Mouse (Mus musculus): ENCODE results near the gene R3hdm4. TPM values are rescaled to one million over a fixed set of nuclear protein-coding genes. Genes with fewer than 3 reads are reported as not detected.
"Not testable (repeated sequence)": the region's sequence is repeated elsewhere in the genome, so short reads cannot be mapped to it uniquely, and the experiment has no call there.

The R3hdm4 gene
- polyA plus RNA-seq (2015; fragmentation: Nextera tagmentation; extraction: Ambion mirVana), result 243 and 256 TPM in 2 replicates

DNA sequence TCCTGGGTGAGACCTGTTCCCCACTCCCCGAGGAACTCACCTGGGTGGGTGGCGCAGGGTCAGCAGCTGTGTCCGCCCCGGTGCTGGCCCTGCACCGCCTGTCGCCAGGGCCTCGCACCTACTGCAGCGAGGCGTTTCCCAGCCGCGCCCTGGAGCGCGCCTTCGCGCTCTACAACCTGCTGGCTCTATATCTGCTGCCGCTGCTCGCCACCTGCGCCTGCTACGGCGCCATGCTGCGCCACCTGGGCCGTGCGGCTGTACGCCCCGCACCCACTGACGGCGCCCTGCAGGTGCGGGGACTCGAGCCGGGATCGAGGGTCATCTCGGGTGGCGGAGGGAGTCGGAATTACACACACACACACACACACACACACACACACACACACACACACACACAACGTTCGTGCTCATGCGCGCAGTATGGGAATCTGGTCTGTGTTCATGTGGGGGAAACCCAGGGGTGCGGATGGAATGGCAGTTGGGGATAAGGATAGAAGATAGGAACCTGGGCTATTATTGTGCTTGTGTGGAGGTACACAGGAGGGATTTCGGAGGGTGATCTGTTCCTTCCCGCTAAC, at the start of gene R3hdm4:
Gene R3hdm4, minus strand, starts transcription at position 251 of the 578 bp plus-strand sequence.
- 4% methylated on average over 41 of the region's 41 CpGs for WGBS
- no peak for ATAC-seq (ENCODE audit: low FRiP score)
- Histone ChIP-seq H3K9me3 (no peaks in the 10 kb centered on the region), H3K4me3 (peak within 1 kb of the TSS; percentile 30), H3K4me2 (peak within 1 kb of the TSS; percentile 50), H3K36me3 (no peaks in the 10 kb centered on the region), H3K9ac (peak within 1 kb of the TSS; percentile 58), H3K4me1 (replicated peaks) (peaks cover 51% of the 10 kb centered on the region), H3K27ac (no peak within 1 kb of the TSS), H3K27me3 (peaks cover 75% of the 10 kb centered on the region)

DNA sequence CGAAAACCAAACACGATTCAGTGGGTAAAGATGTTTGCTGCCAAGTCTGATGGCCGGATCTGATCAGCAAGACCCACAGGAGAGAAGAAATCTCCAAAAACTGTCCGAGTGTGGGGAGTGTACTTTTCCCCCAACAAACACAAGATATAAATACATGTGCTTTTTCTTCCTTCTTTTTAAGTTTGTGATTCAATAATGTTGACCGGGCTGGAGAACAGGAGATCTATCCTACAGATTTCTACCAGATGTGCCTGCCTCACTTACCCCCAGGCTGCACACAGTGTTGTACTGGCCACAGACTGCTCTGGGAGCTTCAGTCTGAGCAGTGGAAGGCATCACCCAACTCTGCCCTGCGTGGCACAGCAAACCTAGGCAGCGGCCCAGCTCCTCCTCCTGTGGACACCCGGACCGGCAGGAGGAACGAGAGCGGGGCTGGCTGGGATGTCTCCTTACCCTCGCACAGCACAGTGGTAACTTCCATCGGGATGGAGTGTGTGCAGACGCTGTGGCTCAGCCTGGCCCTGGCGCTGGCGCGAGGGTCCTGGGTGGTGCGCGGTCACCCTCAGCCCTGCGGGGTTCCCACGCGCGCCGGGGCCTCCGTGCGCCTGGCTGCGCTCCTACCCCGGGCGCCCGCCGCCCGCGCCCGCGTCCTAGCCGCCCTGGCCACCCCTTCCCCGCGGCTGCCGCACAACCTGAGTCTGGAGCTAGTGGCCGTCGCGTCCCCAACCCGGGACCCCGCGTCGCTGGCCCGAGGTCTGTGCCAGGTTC, 49.6 kb upstream of the R3hdm4 start, which contains the start of gene Grin3b:
Gene Grin3b, plus strand, starts transcription at position 301 of the 768 bp plus-strand sequence.
- WGBS, result 8% methylated on average over 47 of the region's 47 CpGs
- Histone ChIP-seq H3K27me3 (peaks cover 57% of the 10 kb centered on the region), H3K4me3 (peak within 1 kb of the TSS; percentile 37)

DNA sequence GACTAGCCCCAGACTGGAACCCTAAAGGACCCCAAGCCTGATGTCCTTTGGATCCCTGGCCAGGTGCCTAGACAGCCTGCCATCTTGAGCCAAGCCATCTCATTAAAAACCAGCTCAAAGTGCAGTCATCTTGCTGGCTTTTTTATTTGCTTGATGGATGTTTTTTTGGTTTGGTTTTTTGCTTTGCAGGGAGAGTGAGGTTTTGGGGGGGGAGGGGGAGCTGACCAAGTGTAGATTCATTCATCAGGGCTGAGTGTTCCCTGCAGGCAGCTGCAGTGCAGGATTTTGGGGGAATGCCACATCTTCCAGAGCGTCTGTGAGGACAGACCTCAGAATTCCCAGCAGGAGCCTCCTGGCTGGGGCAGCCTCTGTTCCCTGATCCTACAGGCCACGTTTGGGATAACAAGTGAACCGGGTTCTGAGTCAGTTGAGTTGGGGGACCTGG, 48.1 kb upstream of the R3hdm4 start:
- H3K9me3 ChIP-seq, result no peaks in the 10 kb centered on the region
- H3K36me3 ChIP-seq, result peaks cover 50% of the 10 kb centered on the region
- H3K4me3 ChIP-seq, result no peak overlapping the region
- whole genome bisulfite sequencing, result 12% methylated on average over 3 of the region's 3 CpGs
- no peak overlapping the region for H3K27ac ChIP-seq
- no peak overlapping the region for H3K9ac ChIP-seq
- peaks cover 57% of the 10 kb centered on the region for H3K27me3 ChIP-seq
- H3K4me2 ChIP-seq, result no peak overlapping the region
- H3K4me1 ChIP-seq (replicated peaks), result peaks cover 10% of the 10 kb centered on the region
- no peak for ATAC-seq (ENCODE audit: low FRiP score)

More for the DNA sequence above, 49.6 kb upstream of the R3hdm4 start, which contains the start of gene Grin3b:
- peak within 1 kb of the TSS; percentile 62 for H3K4me2 ChIP-seq
- peaks cover 50% of the 10 kb centered on the region for H3K36me3 ChIP-seq
- no peaks in the 10 kb centered on the region for H3K9me3 ChIP-seq
- ATAC-seq (ENCODE audit: low FRiP score), result no peak
- H3K4me1 ChIP-seq (replicated peaks), result peaks cover 10% of the 10 kb centered on the region
- H3K9ac ChIP-seq, result peak within 1 kb of the TSS; percentile 67
- no peak within 1 kb of the TSS for H3K27ac ChIP-seq

DNA sequence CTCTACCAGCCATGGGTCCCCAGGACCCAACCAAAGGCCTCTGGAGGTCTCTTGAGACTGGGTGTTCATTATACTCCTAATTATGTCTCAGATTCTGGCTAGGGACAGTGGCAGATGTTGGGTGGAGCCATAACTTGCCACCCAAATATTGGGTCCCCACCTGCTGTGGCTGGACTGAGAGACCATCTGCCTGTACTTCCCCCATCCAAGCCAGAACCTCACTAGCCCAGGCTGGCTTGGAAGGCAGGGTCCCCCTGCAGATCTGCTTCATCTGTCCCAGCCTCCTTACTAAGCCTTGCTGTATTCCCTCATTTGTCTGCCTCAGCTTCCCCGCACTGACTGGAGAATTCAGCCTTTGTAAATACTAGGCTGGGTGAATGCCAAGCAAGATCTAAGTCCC, 47.2 kb upstream of the R3hdm4 start:
- Histone ChIP-seq H3K27me3 (peaks cover 52% of the 10 kb centered on the region), H3K27ac (no peak overlapping the region), H3K36me3 (peaks cover 53% of the 10 kb centered on the region), H3K9me3 (no peaks in the 10 kb centered on the region), H3K9ac (no peak overlapping the region), H3K4me1 (replicated peaks) (peaks cover 10% of the 10 kb centered on the region), H3K4me3 (no peak overlapping the region), H3K4me2 (no peak overlapping the region)
- no peak for ATAC-seq (ENCODE audit: low FRiP score)
- 86% methylated on average over 1 of the region's 1 CpGs for WGBS

DNA sequence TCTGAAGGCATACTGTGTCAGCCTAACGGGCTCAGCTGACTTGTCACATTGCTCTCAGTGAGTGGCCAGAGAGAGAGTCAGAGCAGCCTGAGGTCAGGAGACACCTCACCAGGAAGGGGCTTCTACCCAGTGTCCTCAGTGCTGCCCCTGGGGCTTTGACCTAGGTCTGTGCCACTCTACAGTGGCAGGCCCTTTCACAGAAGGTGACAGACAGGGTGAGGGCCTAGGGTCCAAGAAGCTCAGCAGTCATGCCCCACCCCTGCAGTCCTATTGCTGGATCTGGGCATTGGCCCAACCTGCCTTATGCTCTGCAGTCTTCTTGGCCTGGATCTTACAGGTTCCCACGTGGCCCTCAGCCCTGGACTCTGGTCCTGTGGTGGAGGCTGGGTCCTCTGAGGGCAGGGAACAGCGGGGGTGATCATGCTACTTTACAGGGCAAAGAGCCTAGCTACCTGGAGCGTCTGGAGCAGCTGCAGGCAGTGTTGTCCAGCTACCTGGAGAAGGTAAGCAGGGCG, 45.9 kb upstream of the R3hdm4 start:
- 99% methylated on average over 5 of the region's 5 CpGs for WGBS
- Histone ChIP-seq H3K9ac (peak overlapping the region; percentile 13; the same call in 1 of the 2 replicates), H3K4me2 (no peak overlapping the region), H3K9me3 (no peaks in the 10 kb centered on the region), H3K36me3 (peaks cover 64% of the 10 kb centered on the region), H3K27ac (no peak overlapping the region), H3K27me3 (peaks cover 40% of the 10 kb centered on the region), H3K4me1 (replicated peaks) (peaks cover 10% of the 10 kb centered on the region), H3K4me3 (no peak overlapping the region)
- no peak for ATAC-seq (ENCODE audit: low FRiP score)

DNA sequence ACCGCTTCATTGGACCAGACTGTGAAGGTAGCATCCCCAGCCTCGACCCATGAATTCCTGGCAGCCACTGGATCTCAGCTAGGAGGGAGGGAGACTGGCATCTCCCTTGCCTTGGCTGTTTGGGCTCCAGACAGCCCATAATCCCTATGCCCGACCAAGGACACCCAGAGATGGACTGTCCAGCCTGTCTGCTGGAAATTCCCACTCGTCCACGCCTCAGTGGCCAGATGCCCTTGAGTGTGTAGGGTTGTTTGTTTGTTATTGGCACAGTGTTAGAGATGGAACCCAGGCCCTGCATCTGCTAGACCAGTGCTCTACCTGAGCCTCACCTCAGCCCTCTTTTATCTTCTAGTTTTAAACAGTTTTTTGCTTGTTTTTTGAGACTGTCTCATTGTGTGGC, 44.3 kb upstream of the R3hdm4 start:
- ATAC-seq (ENCODE audit: low FRiP score), result no peak
- WGBS, result 89% methylated on average over 5 of the region's 5 CpGs
- peak overlapping the region; percentile 29; the same call in 1 of the 2 replicates for H3K9ac ChIP-seq
- H3K4me3 ChIP-seq, result no peak overlapping the region
- H3K9me3 ChIP-seq, result no peaks in the 10 kb centered on the region
- no peak overlapping the region for H3K4me2 ChIP-seq
- no peak overlapping the region for H3K27ac ChIP-seq
- H3K27me3 ChIP-seq, result peaks cover 23% of the 10 kb centered on the region
- H3K4me1 ChIP-seq (replicated peaks), result peaks cover 10% of the 10 kb centered on the region
- H3K36me3 ChIP-seq, result peaks cover 68% of the 10 kb centered on the region

DNA sequence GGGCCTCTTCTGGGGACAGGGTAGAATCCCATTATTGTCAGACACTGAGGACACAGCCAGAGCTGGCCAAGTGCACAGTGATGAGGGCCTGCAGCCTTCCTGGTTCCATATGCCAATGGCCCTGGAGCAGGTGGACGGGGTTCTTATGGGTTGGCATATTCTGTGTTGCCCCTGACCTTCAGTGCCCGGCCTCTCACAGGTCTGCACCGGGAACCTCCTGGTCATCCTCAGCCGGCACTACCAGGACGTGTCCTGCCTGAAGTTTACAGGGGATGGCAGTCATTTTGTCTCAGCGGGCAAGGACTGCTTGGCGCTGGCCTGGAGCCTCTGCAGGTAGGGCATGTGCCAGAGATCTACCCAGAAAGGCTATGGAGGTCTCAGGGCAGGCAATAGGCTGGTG, 43.7 kb upstream of the R3hdm4 start:
- H3K4me2 ChIP-seq, result no peak overlapping the region
- H3K9ac ChIP-seq, result no peak overlapping the region; the same call in 1 of the 2 replicates
- WGBS, result 95% methylated on average over 7 of the region's 7 CpGs
- H3K9me3 ChIP-seq, result no peaks in the 10 kb centered on the region
- peaks cover 17% of the 10 kb centered on the region for H3K27me3 ChIP-seq
- H3K27ac ChIP-seq, result no peak overlapping the region
- H3K4me3 ChIP-seq, result no peak overlapping the region
- peaks cover 10% of the 10 kb centered on the region for H3K4me1 ChIP-seq (replicated peaks)
- no peak for ATAC-seq (ENCODE audit: low FRiP score)
- H3K36me3 ChIP-seq, result peaks cover 68% of the 10 kb centered on the region

DNA sequence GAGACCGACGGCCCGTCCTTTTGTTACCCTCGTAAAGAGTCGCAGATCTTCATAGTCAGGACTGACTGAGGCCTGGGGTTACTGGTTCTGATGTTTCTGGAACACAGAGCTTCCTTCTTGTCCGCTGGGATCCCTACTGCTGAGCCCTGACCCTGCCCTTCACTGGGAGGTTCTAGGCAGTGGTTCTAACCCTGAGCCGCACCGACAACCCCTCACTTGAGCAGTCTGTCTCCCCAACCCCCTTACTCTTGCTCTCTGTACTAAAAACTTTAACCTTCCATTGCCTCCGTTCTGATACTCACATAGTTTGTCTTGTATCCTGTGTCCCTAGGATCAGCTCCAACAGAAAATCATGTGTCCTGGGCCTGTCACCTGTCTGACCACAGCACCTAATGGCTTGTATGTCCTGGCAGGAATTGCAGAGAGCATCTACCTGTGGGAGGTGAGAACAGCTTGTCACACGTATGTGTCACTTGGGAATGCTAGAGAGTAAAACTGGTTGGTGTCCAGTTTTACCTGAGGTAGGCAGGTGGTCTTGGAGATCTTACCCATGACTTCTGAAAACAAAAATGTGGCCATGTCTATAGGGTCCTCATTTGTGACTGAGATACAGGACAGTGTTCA, 39.8 kb upstream of the R3hdm4 start:
- H3K4me1 ChIP-seq (replicated peaks), result peaks cover 13% of the 10 kb centered on the region
- H3K4me2 ChIP-seq, result peak overlapping the region; percentile 92
- no peak for ATAC-seq (ENCODE audit: low FRiP score)
- peak overlapping the region; percentile 91 for H3K9ac ChIP-seq
- 0 out of 2 replicates have a peak, but pooled peaks cover 7% of the 10 kb centered on the region for H3K27me3 ChIP-seq
- 18% methylated on average over 10 of the region's 10 CpGs for WGBS
- H3K36me3 ChIP-seq, result peaks cover 41% of the 10 kb centered on the region
- H3K27ac ChIP-seq, result peak overlapping the region; percentile 81; the same call in 1 of the 2 replicates
- peak overlapping the region; percentile 95 for H3K4me3 ChIP-seq
- H3K9me3 ChIP-seq, result no peaks in the 10 kb centered on the region

DNA sequence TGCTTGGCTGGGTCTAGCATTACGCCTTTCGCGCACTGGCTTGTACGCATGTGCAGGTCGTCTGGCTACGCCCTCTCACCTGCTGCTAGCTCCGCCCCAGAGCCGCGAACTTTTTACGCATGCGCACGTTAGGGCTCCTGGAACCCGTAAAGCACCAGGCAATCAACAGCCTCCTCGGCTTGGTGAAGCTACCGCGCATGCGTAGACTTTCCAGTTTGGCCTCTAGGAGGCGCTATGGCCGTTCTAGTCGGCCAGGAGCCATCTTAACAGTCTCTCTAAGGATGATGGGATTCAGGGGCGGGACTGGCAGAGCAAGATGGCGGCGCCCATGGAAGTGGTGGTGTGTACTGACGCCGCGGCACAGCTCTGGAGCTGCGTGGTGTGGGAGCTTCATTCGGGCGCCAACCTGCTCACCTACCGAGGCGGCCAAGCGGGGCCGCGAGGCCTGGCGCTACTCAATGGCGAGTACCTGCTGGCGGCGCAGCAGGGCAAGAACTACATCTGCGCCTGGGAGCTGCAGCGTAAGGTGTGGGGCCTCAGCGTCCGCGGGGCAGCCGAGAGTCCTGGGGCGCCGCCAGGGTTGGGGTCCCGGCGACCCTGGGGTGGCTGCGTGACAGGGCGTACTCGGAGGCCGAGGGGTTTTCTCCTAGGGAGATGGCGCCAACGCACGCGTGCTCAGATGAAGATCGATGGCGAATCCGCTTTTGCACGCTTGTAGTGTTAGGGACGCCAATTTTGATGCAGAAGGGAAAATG, 39.0 kb upstream of the R3hdm4 start, which contains the start of gene Wdr18:
Gene Wdr18, plus strand, starts transcription at position 306 of the 755 bp plus-strand sequence.
- H3K27me3 ChIP-seq, result 0 out of 2 replicates have a peak, but pooled peaks cover 9% of the 10 kb centered on the region
- peak; percentile 98 for ATAC-seq (ENCODE audit: low FRiP score)
- under 1% methylated on average over 61 of the region's 61 CpGs for WGBS

DNA sequence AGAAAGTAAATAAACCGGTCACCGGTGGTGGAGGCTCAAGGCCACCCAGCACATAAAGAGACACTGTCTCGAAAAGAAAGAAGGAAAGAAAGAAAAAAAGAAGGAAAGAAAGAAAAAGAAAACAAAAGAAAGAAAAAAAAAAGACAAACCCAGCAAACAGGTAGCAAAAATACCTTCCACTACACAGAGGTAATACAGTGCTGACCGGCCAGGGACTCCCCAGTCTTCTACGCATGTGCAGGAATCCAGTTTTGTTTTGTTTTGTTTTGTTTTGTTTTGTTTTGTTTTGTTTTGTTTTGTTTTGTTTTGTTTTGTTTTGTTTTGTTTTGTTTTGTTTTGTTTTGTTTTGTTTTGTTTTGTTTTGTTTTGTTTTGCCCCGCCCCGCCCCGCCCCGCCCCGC, 38.4 kb upstream of the R3hdm4 start:
- Histone ChIP-seq H3K36me3 (peaks cover 28% of the 10 kb centered on the region), H3K4me2 (peak overlapping the region; percentile 4; the same call in 1 of the 2 replicates), H3K4me1 (replicated peaks) (peaks cover 13% of the 10 kb centered on the region)
- H3K27me3 ChIP-seq; H3K4me3 ChIP-seq; H3K9me3 ChIP-seq; H3K27ac ChIP-seq; ATAC-seq (ENCODE audit: low FRiP score); H3K9ac ChIP-seq: not testable (repeated sequence)
- 69% methylated on average over 5 of the region's 10 CpGs for WGBS

More for the DNA sequence above, 39.0 kb upstream of the R3hdm4 start, which contains the start of gene Wdr18:
- Histone ChIP-seq H3K4me3 (peak within 1 kb of the TSS; percentile 95), H3K9me3 (no peaks in the 10 kb centered on the region), H3K9ac (peak within 1 kb of the TSS; percentile 91), H3K27ac (peak within 1 kb of the TSS; percentile 81), H3K36me3 (peaks cover 34% of the 10 kb centered on the region), H3K4me2 (peak within 1 kb of the TSS; percentile 92), H3K4me1 (replicated peaks) (peaks cover 13% of the 10 kb centered on the region)

DNA sequence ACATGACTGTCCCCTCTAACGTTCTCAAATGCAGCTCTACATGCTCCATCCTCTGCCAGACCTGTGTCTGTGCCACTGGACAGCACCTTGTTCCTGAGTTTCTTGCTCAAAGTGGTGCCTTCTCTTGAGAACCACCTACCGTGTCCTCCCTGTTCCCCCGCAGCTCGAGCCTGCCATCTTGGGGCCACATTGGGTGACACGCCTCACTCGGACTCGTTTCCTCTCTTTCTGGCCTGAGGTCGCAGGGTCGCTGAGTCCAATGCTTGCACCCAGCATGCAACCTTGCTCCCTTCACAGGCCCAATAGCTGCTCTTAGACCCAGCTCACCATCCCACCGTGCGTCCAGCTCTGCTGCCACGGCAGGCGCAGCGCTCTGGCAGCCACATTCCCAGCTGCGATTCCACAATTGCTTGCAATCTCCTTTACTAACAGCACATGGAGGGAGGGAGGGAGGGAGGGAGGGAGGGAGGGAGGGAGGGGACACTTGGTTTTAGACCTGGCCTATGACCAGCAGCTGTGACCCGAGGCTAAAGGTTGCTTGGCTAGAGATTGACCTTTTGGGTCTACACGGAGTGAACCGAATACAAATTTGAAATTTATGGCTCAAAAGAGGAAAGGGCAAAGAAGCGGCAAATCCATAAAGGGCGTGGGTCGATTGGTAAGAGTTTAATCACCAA, 37.3 kb upstream of the R3hdm4 start:
- H3K9me3 ChIP-seq, result no peaks in the 10 kb centered on the region
- H3K9ac ChIP-seq, result peak overlapping the region; percentile 39; the same call in 1 of the 2 replicates
- H3K4me1 ChIP-seq (replicated peaks), result peaks cover 13% of the 10 kb centered on the region
- H3K27ac ChIP-seq, result no peak overlapping the region
- WGBS, result 10% methylated on average over 21 of the region's 21 CpGs
- peaks cover 21% of the 10 kb centered on the region for H3K36me3 ChIP-seq
- H3K4me3 ChIP-seq, result no peak overlapping the region
- H3K27me3 ChIP-seq, result 0 out of 2 replicates have a peak, but pooled peaks cover 9% of the 10 kb centered on the region
- ATAC-seq (ENCODE audit: low FRiP score), result no peak
- H3K4me2 ChIP-seq, result no peak overlapping the region
